Mouse (Mus musculus) kidney, postnatal 10 days (tissue): Measurements from ENCODE around the gene Chpt1.

Experiments used
- DNase-seq: peaks from one replicate; pipeline ENCODE4 v3.0.0; 2021; ENCODE audit warnings: mixed read lengths

Chpt1 gene

GRCm38 (mm10) chr10:88403021-88403420, 100.9 kb downstream of the Chpt1 start:
- no peak for DNase-seq
